Comparison of ENCODE assay signal across 9 mouse cellular contexts in the genomic region with DNA sequence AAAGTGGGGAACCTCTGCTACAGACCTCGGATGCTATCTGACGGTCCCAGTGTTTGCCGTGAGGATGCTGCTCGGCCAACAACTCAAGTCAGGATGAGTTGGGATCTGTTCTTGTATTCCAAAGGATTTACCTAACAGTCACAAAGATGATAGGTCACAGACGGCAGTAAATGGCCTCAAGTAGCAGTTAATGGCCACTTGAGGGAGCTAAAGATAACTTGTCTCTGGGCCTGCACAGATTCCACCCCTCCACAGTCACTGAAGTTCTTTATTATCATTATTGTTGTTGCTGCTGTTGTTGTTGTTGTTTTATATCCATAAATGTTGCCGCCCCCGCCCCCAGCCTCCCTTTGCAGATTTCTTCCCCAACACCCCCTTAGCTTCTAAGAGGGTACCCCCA.
DNase-seq lines count a peak whose midpoint lies in the region; ATAC-seq and TF ChIP-seq lines count a peak whose summit lies in the region.
"Had no signal": no experiment of that assay in that cellular context is flagged by ENCODE, and none has a peak within 500 bp of the region (broad histone marks: within the 10 kb centered on the region; RNA-seq: fewer than 3 reads in every experiment).

No protein-coding gene starts in this region.

- no peak overlapping the region for H3K4me3 ChIP-seq in layer of hippocampus, adult 2 months
- H3K4me3 ChIP-seq in midbrain, embryonic 13.5 days (replicated peaks): no peak overlapping the region
- H3K4me3 ChIP-seq: myocyte had no signal

- H3K9me3 ChIP-seq in midbrain, embryonic 13.5 days: no peaks in the 10 kb centered on the region

- no peaks in the 10 kb centered on the region for H3K4me1 ChIP-seq in midbrain, embryonic 13.5 days (replicated peaks)

- no peak overlapping the region for H3K27ac ChIP-seq in layer of hippocampus, adult 2 months
- no peak overlapping the region for H3K27ac ChIP-seq in midbrain, embryonic 13.5 days

- TF ChIP-seq CTCF in layer of hippocampus, adult 2 months (conservative IDR thresholded peaks at IDR 0.05): peak; percentile 74

- DNase-seq in cerebellum, adult 9-10 months: peak; percentile 32
- no peak for DNase-seq in cerebellum, adult 11-12 months
- no peak for DNase-seq in layer of hippocampus, adult 2 months (ENCODE audit: low spot score in 2 of 2)
- no peak for DNase-seq in layer of hippocampus, adult 9-11 months
- peak; percentile 49 for DNase-seq in adipocyte (ENCODE audit: low spot score)
- no peak for DNase-seq in gastrocnemius, postnatal 14 days
- DNase-seq in adrenal gland, adult 2 months: no peak

- H3K27me3 ChIP-seq in midbrain, embryonic 13.5 days: no peaks in the 10 kb centered on the region

- H3K9ac ChIP-seq in midbrain, embryonic 13.5 days (replicated peaks): no peak overlapping the region

- WGBS in midbrain, embryonic 13.5 days: 44% methylated on average over 7 of the region's 7 CpGs

- peak; percentile 18 for ATAC-seq in midbrain, embryonic 13.5 days

- H3K36me3 ChIP-seq in midbrain, embryonic 13.5 days: no peaks in the 10 kb centered on the region

- intact Hi-C loops in gastrocnemius, postnatal 14 days (cut with DNase I; ENCODE audit: low total_unique reads): loop anchor here (5.0 kb wide), 2 partner anchors 39 to 54 kb away; no protein-coding TSS in a partner anchor

- no peak overlapping the region for H3K4me2 ChIP-seq in midbrain, embryonic 13.5 days (replicated peaks)

Comparison
In these comparisons a context has a peak if more than half of its experiments do, and no peak if none do; other contexts are left out.
1. DNase-seq: peak in cerebellum, adult 9-10 months (single experiment) and adipocyte (single experiment); none in cerebellum, adult 11-12 months (single experiment), layer of hippocampus, adult 2 months (0 of 2), layer of hippocampus, adult 9-11 months (single experiment), gastrocnemius, postnatal 14 days (single experiment) and adrenal gland, adult 2 months (single experiment).